Mouse (Mus musculus): ENCODE measurements around the gene Smyd3.

DNA sequence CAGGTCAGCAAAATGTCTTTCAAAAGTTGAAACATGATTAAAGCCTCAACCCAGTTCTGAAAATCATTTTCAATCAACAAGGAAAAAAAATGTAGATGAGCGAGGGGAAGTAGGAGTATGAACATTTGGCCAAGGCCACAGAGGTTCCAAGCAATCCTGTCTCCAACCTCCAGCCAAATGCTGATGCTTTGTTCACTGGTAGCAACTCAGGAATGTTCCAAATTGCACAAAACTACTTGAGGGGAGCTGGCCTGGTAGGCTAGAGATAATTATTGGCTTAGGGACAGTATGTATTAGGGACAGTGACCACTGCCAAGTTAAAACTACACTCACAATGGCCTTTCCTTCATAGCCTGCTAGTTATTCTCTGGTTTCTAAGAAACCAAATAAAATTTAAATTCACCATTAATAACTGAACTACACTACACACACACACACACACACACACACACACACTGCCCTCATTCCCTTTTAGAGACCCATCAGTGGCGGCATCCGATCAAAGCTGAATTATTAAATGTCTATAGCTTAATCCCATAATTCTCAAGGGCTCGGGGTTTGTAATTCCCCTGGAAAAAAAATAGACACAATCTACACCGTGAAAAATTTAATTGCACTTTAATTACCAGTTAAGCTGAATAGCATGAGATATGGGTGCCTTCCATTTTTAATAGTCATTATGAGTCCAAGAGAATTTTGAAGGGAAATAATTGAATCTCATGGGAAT is 514.3 kb downstream of the Smyd3 start:
- no peak for TF ChIP-seq CTCF (IDR thresholded peaks at IDR 0.05)
- TF ChIP-seq EP300 (IDR thresholded peaks at IDR 0.05; ENCODE audit: insufficient read depth, low read depth, low read length): no peak
